Mouse (Mus musculus) left cerebral cortex, adult 2 months (tissue): ENCODE results near the gene Synpo2. TPM values are rescaled to one million over a fixed set of nuclear protein-coding genes. Genes with fewer than 3 reads are reported as not detected.

Experiments
- DNase-seq, 2 experiments: peaks; one replicate each; pipeline ENCODE4 v3.0.0; 2021 to 2022; ENCODE audit warnings: low spot score in 2 of 2, mixed read lengths in 1 of 2; ENCODE audit errors: extremely low spot score in 1 of 2
- H3K27ac ChIP-seq: fragments of 200-600 bp; 2 replicates; pipeline ENCODE4 v1.8.1; 2022
- H3K4me3 ChIP-seq: fragments of 200-600 bp; 2 replicates; pipeline ENCODE4 v1.8.1; 2022
- CTCF ChIP-seq: fragments of 200-600 bp; IDR thresholded peaks from 2 replicates; pipeline ENCODE4 v1.8.1; 2022; ENCODE audit warnings: antibody characterized with exemption, mild to moderate bottlenecking, moderate library complexity
- intact Hi-C: fragments of 180-260 bp; cut with DNase I; formaldehyde crosslinking; loops from one replicate; pipeline ENCODE4 v1.15.1; 2025
- long read RNA-seq, 2 experiments: library from polyadenylated mRNA; stranded (forward); transcript quantifications; one replicate each; pipeline ENCODE4 v2.0.0; 2021; ENCODE audit warnings: borderline mapping rate in 2 of 2
- total RNA-seq, 2 experiments: library from RNA; stranded (reverse); gene quantifications; 2 replicates each; pipeline ENCODE4 v1.2.3; 2021

Gene Synpo2
- 1 to 10 TPM; 2.7 to 3.0 TPM for total RNA-seq
- long read RNA-seq, experiment 1, full-length matches to known transcripts: 2 of 4 reads
- long read RNA-seq, experiment 1, partial matches to known transcripts: 0 of 4 reads
- long read RNA-seq, experiment 1, other reads (novel, unspliced or antisense): 2 of 4 reads
- long read RNA-seq, experiment 2, full-length matches to known transcripts: 1 of 7 reads
- long read RNA-seq, experiment 2, partial matches to known transcripts: 1 of 7 reads
- long read RNA-seq, experiment 2, other reads (novel, unspliced or antisense): 5 of 7 reads

DNA sequence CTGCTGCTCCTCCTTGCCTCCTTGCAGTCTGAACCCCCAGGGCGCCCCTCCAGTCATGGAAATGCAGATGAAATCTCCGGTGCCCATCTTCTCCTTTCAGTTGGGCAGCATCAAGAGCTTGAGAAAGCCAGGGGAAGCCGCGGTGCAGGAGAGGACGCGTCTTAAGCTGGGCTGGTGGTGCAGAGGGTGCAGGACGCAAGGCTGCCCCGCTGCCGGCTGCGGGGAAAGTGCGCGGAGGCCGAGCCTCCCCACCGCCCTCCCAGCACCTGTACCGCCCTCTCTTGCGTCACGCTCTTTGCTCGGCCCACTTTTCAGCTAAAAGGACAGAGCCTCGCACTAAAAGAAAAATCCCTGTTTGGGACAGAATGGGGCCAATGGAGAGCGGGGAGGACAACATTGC, at the start of gene Synpo2:
Gene Synpo2 (minus strand): TSS at position 229 of the 400 bp plus-strand sequence.
- intact Hi-C loops: loop anchor here (1.0 to 2.0 kb wide), 2 partner anchors 67 to 85 kb away; no protein-coding TSS in a partner anchor
- TF ChIP-seq CTCF: no peak
- DNase-seq: peak; percentile 43 to 55

DNA sequence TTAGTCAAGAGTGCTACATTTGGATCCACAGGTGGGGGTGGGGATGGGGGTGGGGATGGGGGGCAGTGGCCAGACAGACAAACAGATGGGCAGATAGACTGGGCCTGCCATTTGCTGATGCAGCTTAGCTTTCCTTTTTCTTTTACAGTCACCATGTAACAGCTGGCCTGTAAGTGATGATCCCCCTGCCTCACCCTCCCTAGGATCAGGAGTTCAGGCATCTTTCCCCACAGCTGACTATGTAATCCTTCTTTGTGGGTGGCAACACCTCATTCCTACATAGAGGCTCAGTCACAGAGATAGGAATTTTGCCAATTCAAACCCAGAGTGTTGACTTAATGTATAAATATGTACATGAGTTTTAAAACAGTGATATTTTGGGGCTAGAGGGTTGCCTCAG, 49.7 kb upstream of the Synpo2 start:
- DNase-seq: no peak
- intact Hi-C loops: no loop called here
- TF ChIP-seq CTCF: no peak
- Histone ChIP-seq H3K27ac (no peak overlapping the region), H3K4me3 (no peak overlapping the region)

More for the DNA sequence above, at the start of gene Synpo2:
- H3K27ac ChIP-seq: no peak within 1 kb of the TSS
- H3K4me3 ChIP-seq: peak within 1 kb of the TSS; percentile 50

DNA sequence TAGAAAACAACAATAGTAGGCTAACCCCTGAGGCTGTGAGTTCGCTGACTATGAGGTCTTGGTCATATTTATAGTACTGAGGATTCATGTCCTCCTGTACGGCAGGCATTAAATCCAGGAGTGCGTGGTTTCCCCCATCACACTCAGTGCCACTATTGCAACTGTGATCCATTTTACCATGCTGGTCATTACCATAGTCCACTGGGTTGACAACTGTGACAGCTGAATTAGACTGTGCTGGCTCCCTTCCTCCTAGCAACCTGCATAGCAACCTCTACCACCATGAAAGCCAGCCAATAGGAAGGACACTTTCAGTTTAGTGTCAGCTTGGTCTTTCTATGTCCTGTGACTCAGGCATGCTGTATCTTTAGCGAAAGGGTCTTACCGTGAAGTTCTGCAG, 48.3 kb upstream of the Synpo2 start:
- no peak for DNase-seq
- intact Hi-C loops: no loop called here
- no peak overlapping the region for H3K4me3 ChIP-seq
- TF ChIP-seq CTCF: no peak
- H3K27ac ChIP-seq: no peak overlapping the region

DNA sequence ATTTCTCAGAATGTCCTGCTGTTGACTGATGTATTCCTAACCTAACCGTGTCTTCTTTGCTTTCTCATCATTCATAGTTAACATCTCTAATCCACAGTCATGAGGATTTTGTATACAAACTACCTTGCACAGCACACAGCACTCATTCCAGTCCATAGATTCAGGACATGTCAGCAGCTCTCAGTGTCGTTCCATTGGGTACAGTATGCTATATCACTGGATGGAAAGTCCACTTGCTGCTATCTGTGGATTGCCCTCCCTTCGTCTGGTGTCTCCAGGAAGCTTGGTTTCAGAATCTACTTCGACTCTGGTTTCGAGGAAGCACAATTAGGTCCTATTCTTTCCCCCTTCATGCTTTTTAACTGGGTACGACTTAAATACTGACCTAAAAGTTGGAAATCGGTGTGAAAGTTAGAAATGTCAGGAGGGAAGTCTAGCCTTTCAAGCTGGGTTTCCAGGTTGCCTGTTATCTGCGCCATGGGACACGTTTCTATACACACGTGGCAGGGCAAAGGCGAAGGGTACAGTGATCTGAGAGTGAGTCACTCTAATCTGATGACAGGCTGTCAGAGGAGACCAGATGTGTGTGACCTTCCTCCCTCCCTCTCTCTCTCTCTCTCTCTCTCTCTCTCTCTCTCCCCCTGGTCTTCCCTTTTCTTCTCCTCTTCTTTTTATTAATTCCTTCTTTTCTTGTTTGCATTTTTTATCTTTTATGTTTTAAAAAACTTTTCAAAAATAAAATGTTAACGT, 47.1 kb upstream of the Synpo2 start:
- TF ChIP-seq CTCF: no peak
- DNase-seq: no peak
- no peak overlapping the region for H3K27ac ChIP-seq
- intact Hi-C loops: no loop called here
- H3K4me3 ChIP-seq: no peak overlapping the region

DNA sequence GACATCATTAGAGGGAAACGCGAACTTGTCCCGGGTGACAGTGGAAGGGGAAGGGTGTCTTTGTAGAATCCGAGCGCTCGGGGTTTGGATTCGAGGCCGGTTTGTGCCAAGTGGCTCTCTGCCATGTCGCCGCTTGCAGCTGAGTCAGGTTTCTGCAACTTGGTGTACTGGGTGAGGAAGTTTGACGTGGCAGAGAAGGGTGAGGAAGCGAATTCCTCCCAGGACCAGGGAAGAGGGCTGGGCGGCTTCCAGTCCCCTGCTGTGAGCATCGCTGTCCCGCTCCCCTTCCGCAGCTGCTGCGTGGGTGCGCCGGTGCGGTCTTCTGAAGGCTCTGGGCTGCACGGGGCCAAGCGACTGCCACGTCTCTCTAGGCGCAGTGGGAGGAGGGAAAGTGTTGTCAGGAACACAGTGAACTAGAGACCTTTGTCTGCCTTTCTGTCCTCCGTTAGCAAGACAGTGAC, 31.8 kb upstream of the Synpo2 start:
- DNase-seq: peak; percentile 52 to 62
- no peak for TF ChIP-seq CTCF
- peak overlapping the region; percentile 57 for H3K4me3 ChIP-seq
- intact Hi-C loops: loop anchor here (1.0 to 5.0 kb wide), 2 partner anchors 31 to 50 kb away; no protein-coding TSS in a partner anchor
- H3K27ac ChIP-seq: peak overlapping the region; percentile 73

DNA sequence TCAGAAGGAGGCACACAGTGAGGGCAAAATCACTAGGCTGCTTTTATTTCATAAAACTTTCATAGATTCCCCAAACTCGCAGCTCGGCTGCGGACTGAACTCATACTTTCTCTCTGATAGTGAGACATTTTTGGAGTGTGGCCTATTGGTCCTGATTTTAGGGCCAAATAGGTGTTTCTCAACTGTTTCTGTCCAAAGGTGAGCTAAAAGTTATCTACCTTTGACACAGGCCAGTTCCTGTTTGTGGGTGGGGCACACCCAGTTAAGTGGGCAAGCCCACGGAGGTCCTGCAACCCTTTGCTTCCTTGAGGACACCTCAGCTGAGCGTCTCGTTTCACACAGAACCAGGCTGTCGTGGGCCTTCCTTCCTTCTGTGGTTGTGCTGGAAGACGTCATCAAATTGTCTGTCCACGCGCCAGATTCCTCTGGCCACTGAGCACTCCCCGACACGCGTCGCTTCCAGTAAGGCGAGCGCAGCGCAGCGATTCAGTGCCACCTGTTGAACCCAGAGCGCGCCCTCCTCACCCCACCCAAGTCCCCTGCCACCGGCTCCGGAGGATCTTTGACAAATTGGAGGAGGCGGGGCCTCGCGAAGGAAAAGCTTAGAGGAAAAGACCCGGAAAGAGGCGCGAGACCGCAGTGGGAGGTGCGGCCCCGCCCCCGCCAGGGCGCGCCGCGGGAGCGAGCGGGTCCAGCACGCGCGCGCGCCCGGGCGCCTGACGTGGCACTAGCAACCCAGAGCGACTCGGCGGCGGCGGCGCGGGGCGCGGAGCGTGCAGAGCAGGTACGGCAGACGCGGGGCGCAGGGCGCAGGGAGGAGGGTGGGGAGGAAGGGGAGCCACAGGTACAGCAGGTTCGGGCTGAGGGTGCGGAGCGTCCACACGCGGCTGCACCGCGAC, 31.1 kb upstream of the Synpo2 start, which contains the start of gene Sec24d:
Gene Sec24d (plus strand): TSS at position 703 of the 899 bp plus-strand sequence.
- Histone ChIP-seq H3K4me3 (peak within 1 kb of the TSS; percentile 57), H3K27ac (peak within 1 kb of the TSS; percentile 73)
- no peak for TF ChIP-seq CTCF
- peak; percentile 77 to 85 for DNase-seq
- intact Hi-C loops: loop anchor here (1.0 to 5.0 kb wide), 2 partner anchors 31 to 50 kb away; no protein-coding TSS in a partner anchor

DNA sequence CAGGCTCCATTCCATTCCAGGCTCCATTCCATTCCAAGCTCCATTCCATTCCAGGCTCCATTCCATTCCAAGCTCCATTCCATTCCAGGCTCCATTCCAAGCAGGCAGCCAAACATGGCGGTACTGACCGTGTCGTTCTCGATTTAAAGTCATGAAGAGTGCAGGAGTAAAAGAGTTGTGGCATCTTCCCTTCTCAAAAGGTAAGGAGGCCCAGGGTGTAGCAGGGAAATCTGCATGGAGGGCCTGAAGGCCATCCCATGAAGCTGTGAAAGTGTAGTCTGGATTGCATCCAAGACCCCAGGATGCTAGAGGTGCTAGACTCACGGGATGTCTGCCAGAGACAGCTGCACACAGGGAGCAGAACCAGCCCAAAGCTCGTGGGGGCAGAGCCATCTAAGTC, 28.8 kb upstream of the Synpo2 start:
- DNase-seq: no peak
- no peak for TF ChIP-seq CTCF
- intact Hi-C loops: loop anchor here (1.0 to 5.0 kb wide), 2 partner anchors 16 to 53 kb away; no protein-coding TSS in a partner anchor
- Histone ChIP-seq H3K27ac (no peak overlapping the region), H3K4me3 (peak overlapping the region; percentile 24; the same call in 1 of the 2 replicates)

DNA sequence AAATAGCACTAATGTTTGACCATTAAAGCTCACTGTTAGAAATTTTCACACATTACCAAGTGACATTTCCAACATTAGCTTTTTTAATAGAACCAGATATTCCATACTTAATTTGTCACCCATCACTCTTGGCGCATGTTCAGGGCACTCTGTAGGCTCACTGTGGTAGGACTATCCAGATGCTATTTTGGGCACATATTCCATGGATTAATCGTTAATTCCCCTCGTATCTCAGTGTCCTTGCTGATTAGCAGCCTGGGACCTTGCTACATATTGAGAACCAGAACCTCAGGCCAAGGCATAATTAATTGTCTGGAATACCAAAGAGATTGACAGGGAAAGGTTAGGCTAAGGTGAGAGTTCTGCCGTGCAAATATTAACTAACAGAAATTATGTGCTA, 22.8 kb upstream of the Synpo2 start:
- no peak for DNase-seq
- no peak for TF ChIP-seq CTCF
- intact Hi-C loops: no loop called here
- Histone ChIP-seq H3K27ac (no peak overlapping the region), H3K4me3 (no peak overlapping the region)

DNA sequence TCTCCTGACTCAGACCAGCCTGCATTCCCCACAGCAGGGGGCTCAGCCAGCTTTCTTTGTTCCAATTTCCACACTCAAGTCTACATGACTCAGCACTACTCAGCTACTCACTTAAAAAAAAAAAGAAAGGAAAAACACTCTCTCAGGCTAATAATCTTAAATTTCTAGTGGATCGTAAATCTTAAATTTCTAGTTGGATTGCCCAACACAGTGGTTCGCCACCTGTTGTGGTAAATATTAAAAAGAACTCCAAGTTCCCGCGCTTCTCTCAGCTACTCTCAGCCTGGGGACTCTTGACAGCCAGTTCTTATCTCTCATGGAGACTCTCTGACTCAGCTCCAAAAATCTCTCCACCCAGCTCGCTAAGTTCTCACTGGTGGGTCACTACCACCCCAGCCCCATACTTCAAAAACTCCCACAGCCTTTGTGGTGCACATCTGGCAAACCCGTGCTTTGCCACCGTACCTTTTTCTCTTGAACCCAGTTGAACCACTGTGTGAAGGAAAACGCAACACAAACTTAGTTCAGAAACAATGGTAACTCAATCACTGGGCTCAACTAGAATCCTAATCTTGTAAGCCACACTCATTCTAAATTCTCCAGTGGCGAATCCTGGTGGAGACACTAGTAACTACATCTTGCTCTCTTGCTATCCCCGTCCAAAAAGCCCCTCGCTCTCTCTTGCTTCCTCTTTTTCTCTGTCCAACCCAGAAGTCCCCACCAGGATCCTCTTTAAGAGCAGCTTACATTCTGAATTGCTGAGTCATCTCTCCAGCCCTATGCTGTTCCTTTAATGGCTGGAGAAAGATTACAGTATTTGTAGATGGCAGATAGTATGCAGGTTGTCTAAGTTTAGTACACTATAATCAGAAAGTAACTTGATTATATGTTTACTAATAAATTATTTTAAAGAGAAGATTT, 20.5 kb upstream of the Synpo2 start:
- no peak for DNase-seq
- H3K27ac ChIP-seq: no peak overlapping the region
- intact Hi-C loops: no loop called here
- no peak overlapping the region for H3K4me3 ChIP-seq
- no peak for TF ChIP-seq CTCF

DNA sequence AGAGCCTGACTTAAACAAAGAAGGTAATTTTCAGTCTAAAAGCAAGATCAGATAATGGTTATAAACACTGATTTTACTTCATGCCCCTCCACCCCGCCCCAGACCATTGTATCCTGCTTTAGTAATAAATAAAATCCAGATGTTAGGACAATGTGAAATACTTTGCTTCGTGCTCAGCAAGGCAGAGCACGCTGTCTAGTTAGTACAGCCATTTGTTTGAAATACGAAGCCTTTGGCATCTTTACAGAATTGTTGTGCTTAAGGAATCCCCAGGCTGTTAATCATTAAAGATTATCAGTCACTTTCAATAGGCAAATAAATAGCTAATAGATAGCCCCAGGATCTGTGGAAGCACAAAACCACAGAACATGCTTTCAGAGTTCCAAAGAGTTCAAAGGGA, 9.7 kb upstream of the Synpo2 start:
- intact Hi-C loops: no loop called here

DNA sequence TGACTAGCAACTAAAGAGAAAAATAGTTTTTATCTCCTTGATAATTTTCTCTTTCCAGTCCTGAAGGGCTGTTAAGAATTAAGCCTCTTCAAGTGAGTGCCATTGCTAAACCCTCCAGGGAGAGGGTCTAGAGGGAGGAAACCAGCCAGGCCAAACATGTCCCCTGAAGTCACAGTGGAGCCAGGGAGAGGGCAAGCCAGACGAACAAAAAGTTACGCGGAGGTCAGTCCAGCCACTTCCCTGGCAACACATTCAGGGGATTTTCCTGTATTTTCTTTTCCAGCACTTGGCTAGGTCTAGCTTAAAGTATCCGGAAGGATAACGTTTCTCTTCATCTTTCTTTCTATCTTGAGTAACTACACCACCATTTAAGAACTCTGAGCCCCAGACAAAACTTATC, 8.4 kb upstream of the Synpo2 start:
- no peak for DNase-seq
- no peak overlapping the region for H3K27ac ChIP-seq
- intact Hi-C loops: no loop called here
- H3K4me3 ChIP-seq: no peak overlapping the region
- TF ChIP-seq CTCF: no peak

More for the DNA sequence above, 9.7 kb upstream of the Synpo2 start:
- H3K27ac ChIP-seq: no peak overlapping the region
- no peak overlapping the region for H3K4me3 ChIP-seq
- no peak for DNase-seq
- no peak for TF ChIP-seq CTCF
